Mouse (Mus musculus) layer of hippocampus, adult 18-20 months (tissue): Measurements from ENCODE around the gene Tm7sf2. TPM values are rescaled to one million over a fixed set of nuclear protein-coding genes. Genes with fewer than 3 reads are reported as not detected.
A peak's percentile ranks its signal among the peaks of the same experiment; 100 is the strongest.

Experiments used
- DNase-seq, 2 experiments: peaks; one replicate each; pipeline ENCODE4 v3.0.0; 2022; ENCODE audit warnings: low spot score in 2 of 2
- total RNA-seq, 2 experiments: library from RNA; stranded (reverse); gene quantifications; 2 replicates each; pipeline ENCODE4 v1.2.3; 2021

The Tm7sf2 gene
- total RNA-seq, 2 experiments from 2014 or later: 22.4 to 24.4 TPM

DNA sequence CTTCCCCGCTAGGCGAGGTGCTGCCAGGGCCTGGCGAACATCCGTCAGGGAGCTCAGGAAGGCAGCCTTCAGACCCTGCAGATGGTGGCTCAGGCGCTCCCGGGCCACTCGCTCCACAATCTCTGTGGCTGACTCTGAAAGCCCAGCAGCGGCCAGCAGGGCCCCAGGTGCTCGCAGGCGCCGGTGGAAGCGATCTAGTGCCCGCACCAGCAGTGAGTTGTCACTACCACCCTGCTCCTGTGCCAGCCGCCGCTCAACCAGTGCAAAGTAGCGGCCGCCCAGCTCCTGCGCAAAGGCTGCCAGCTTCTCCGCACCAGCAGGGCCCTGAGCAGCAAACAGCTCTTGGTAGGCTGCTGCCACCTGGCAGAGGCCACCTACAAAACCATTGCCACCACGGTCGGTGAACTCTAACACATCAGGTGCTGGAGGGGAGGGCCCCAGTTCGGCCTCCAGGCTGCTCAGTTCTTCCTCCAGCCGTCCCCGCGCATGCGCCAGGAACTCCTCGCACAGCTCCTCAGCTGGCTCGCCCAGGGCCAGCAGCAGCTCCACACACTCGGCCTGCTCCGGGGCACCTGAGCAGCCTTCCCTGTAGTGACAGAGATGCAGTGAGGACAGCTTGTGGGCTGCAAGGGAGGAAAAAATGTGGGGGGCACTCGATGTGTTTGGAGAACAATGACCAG lies 2.5 kb upstream of the Tm7sf2 start:
- DNase-seq: no peak

DNA sequence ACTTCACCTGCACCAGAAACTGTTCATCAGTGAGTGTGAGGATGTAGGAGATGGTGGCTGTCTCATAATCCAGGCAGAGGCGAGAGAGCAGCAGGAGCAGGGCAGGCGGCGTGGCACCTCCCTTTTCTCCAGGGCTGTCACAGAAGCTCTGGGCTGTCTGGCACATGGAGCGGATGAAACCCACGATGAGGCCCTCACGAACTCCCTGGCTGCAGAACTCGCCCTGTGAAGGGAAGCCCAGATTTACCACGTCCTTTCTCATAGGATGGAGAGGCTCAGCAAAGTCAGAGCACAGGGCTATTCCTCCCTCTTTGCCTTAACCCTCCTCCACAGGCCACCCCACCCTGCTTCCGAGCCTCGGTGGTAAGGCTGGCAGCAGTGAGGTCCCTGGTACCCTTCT lies 1.7 kb upstream of the Tm7sf2 start:
- no peak for DNase-seq

DNA sequence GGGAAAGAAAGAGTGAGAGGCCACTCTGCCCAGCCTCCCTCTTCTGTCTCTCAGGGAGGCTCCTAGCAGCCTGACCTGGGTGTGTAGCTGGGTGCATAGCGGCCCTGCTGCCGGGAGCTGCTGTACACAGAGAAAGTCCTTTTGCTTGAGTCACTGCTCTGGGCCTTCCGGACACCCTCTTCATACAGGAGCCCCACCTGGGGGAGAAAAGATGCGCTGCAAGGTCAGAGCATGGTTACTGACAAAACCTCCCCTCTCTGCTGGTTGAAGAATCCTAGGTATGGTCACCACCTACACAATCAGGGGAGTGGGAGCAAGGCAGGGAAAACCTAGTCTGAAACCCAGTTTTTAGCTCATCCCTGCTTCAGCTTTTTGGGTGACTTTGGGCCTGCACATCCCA lies 778 bp upstream of the Tm7sf2 start:
- DNase-seq: no peak

DNA sequence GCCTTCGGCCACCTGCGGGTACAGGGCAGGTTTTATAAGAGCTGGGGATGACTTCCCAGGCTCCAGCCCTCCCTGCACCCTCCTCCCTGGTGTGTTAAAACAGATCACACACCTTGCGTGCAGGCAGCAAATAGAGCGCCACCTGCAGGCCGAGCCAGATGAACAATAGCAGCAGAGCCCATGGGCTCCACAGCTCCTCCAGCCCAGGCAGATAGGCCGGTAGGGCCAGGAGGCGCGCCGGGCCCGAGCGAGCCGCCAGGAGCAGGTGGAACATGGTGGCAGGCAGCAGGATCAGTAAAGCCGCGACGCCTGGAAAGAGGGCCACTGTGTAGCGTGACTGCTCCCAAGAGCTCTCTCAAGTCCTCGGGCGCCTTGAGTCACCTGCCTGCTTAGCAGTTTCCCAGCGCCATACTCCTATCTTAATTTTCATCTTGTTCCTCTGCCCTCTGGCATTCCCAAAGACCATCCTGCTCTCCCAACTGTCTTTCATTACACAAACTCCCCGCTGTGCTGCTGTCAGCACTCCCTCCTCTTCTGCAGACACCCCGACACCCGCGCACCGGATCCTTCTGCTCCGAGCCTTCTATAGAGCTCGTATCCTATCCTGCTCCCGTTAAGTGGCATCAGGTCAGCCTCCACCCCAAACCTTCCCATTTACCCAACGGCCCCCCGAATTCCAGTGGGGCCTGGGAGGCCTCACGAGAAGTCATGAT lies 1.0 kb downstream of the Tm7sf2 start:
- DNase-seq: peak; percentile 77 to 86

DNA sequence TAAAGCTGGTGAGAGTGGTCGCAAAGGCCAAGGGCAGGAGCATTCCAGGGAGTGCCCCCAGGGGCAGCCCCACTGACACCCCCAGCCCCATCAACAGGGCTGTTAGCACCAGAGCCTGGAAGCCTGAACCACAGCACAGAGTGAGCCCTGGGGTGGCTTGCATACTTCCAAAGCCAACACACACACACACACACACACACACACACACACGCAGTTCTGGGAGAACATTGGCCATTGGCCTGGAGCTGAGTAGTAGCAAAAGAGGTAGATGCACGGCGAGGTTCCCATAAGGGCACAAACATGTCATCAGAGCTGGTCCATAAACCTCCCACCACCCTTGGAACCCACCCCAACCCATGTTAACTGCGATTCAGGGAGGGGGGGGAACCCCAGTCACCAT lies 1.6 kb downstream of the Tm7sf2 start:
- DNase-seq: no peak

DNA sequence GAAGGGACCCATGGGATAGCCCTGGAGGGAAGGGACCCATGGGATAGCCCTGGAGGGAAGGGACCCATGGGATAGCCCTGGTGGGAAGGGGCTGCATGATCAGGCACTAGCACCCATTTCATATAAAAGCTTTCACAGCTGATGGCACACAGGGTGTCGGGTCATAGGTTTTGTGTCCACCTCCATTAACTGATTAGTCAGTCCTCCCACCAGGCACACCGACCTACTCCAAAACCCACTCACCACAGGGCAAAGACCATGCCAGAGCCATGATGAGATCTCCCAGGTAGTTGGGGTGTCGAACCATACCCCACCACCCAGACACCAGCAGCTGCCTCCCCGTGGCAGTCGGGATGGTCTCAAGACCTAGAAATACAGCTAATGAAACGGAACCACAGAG lies 5.1 kb downstream of the Tm7sf2 start:
- no peak for DNase-seq

DNA sequence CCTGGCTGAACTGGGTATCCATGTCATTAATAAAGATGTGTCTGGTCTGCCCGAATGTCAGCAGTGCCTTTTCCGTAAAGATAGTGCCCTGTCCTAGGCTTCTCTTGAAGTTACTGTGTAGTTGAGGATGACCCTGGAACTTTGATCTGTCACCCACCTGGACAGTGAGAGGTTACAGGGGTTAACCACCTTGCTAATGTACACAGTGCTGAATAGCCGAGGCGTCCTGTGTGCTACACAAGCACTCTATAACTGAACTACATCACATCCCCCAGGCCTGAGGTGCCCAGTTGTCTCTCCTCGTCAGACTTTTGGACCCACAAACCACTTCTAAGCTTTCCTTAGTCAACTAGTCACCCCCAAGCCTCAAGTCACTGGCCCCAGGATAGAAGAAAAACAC lies 5.8 kb downstream of the Tm7sf2 start:
- no peak for DNase-seq

DNA sequence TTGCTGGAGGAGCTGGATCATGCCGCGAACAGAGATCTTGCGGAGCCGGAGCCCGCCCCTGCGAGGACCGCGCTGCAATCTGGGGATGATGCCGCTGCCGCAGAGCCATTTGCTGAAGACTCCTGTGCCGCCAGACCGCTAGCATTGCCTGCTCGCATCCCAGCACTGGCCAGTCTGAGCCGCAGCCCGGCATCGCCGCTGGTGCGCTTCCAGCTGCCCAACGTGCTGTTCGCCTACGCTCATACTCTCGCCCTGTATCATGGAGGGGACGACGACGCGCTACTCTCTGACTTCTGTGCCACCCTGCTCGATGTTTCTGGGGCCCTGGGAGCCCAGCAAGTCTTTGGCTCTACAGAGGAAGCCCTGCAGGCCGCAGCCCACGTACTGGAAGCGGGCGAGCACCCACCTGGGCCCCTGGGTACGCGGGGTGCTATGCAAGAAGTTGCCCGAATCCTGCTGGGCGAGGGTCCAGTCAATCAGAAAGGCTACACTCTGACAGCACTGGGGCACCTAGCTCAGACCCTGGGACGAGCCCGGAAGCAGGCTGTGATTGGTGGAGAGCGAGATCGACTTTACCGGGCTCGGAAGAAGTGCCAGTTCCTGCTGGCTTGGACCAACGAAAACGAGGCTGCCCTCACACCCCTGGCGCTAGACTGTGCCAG lies 6.4 kb downstream of the Tm7sf2 start:
- peak in 1 of 2 experiments; percentile 55 for DNase-seq

DNA sequence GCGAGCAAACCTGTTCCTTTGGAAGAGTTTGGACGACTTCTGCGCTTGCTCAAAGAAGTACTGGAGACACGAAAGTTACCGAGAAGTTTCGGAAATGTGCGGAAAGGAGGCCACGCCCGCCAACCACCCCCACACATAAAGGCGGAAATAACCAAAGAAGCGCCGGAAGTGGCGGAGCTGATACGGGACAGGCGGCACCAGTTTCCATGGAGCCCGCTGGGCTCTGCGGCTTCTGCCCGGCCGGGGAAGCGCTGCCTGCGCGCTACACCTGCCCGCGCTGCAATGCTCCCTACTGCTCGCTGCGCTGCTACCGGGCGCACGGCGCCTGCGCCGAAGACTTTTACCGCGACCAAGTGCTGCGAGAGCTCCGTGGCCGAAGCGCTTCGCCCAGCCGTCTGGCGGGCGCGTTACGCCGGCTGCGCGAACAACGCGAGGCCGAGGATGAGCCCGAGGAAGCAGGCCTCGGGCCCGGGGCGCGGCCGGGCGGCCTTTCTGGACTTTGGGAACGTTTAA lies 7.1 kb downstream of the Tm7sf2 start, which contains the start of gene Znhit2:
Gene Znhit2, plus strand, starts transcription at position 172 of the 513 bp plus-strand sequence.
- peak; percentile 95 to 97 for DNase-seq

DNA sequence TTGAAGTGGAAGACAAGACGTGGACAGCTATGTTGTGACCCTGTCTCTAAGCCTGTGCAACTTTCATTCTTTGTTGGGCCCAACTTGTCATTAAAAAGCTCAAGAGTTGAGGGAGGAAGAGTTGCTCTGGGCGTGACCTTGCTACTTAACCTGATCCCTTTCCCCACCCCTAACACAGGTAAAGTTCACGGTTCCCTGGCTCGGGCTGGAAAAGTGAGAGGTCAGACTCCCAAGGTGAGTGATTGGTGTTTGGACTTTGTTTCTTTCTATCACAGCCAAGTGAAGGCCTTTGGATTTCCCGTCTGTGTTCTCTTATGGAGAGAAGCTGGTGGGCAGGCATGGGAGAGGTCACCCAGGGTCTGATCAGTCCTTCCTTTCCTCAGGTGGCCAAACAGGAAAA lies 9.2 kb downstream of the Tm7sf2 start:
- DNase-seq: no peak

DNA sequence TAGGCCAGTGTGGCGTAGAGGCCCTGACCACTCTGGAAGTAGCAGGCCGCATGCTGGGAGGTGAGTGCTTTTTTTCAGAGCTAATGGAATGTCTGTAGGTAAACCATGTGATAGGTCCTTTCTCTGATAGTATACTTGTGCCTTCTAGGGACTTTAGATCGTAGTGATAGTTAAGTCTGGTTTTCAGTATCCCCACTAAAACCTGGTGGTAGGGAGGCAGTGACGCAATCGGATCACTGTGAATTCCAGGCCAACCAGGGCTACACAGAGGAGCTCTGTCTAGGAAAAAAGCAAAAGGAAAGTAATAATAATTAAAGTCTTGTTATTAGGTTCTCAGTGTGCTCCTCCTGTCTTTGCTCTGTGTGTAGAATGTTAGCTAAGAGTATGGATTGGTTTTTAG lies 9.7 kb downstream of the Tm7sf2 start:
- DNase-seq: no peak

DNA sequence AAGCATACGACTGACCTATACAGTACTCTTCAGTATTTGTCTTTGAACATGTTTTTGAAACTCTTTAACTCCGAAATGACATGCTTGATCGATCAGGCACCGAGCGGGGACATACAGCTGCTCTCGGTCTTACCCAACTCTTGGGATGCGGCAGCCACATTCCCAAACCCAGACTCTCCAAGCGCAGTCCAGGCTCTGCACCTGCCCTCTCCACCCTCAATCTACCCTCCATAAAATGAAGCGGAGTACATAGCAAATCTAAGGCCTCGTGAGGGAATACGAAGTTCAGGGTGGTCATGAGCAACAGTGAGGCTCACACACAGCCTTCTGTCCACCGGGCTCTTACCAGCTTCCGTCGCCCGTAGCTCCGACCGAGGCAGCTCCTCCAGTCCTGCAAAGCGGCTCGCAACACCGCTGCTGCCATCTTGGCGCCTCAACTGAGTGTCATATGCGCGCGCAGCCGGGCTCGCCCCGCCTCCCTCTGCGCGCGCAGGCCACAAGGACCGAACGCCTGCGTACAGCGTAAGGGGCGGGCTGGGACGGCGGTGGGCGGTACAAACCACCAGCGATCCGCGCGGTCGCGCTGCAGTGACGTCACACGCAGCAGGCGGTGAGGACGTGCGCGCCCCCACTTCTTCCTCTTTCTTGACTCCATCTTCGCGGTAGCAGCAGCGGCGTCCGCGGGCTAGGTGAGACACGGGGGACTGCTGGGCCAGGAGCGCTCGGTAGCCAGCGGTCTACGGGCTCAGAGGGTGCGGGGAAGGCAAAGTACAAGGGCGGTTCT lies 10.7 kb downstream of the Tm7sf2 start, which contains the start of the genes Mrpl49 and Fau:
Gene Mrpl49, minus strand, starts transcription at position 473 of the 784 bp plus-strand sequence.
Gene Fau, plus strand, starts transcription at position 532 of the 784 bp plus-strand sequence.
- peak; percentile 98 to 99 for DNase-seq

DNA sequence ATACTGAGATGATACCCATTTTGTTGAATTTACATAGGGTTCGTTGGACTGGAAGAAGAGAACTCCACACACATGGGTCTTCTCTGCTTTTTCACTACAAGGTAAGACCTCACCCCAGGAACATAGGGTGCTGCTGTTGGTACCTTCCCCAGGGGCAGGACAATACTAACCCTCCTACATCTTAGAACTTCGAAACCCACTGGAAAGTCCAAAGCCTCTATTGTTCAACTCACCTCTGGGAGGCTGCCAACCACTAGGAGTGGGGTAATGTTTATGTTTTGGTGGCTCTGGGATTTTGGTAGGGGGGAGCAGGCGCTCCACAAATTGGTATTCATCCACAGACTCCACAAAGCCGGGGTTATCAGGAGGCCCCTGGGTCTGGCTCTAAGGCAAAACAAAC lies 11.5 kb downstream of the Tm7sf2 start:
- no peak for DNase-seq

DNA sequence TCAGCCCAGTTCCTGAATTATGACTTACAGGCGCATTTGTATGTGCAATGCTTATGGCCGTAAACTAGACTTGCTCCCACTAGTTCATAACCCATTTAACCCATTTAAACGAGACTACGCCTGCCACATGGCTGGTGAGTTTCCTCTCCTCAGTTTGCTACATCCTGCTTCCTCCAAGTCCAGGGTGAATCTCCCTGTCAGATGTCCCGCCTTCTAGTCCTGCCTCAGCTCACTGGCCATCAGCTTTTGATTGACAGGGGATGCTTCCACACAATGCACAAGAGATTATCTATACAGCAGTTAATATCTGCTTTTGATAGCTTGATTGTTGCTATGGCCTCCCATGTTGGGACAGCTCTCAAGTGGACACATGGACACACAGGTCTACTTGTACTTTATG lies 13.9 kb downstream of the Tm7sf2 start:
- no peak for DNase-seq

DNA sequence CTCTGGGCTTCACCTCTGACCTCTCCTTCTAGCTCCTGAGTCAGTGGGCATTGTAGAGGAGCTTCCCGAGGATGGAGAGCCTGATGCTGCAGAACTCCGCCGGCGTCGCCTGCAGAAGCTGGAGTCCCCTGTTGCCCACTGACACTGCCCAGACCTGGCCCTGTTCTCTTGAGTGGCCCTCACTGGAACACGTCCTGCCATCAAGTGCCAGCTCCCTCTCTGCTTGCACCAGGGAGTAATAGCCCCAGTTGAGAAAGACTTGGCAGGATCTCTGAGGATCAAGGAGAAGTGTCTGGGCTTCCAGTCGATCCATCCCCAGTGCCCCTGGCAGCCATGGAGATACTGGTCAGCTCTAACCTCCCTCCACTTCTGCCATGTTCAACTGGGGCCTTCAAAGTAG lies 15.7 kb downstream of the Tm7sf2 start:
- no peak for DNase-seq

DNA sequence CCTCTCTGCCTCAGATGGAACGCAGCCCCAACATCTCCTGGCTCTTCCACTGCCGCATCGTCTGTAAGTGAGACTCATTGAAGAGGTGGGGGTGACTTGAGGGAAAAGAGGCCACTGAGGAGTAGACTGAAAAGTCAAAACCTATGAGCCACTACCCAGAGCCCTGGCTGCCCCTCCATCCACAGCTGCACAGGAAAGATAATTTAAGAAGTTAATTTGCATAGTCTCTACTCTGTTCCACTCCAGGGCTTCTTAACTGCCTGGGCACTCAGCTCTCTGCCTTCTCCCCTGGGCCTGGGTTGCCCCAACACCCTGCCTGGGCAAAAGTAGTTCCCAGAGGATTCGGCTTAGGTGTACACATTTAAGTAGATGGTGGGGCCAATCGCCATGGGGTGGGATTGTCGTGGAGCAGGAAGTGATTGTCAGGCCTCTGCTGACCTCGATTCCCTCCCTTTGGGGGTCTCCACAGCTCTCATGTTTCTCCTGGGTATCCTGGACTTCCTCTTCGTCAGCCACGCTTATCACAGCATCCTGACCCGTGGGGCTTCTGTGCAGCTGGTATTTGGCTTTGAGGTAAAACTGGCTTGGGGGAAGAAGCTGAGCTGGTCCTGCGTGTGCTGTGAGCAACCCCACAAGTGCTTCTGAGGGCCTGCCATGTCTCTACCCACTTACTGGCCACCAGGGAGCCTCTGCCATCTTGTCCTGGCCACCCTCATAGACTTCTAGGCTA lies 19.3 kb downstream of the Tm7sf2 start:
- DNase-seq: no peak

DNA sequence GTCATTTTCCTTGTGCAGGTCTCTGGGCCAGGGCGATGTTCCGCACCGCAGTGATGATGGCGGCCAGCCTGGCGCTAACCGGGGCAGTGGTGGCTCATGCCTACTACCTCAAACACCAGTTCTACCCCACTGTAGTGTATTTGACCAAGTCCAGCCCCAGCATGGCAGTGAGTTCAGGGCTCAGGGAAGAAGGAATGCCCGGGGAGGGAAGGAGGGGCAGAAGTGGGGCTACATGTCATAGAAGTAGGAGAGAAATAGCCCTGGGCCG lies 20.3 kb downstream of the Tm7sf2 start:
- no peak for DNase-seq

DNA sequence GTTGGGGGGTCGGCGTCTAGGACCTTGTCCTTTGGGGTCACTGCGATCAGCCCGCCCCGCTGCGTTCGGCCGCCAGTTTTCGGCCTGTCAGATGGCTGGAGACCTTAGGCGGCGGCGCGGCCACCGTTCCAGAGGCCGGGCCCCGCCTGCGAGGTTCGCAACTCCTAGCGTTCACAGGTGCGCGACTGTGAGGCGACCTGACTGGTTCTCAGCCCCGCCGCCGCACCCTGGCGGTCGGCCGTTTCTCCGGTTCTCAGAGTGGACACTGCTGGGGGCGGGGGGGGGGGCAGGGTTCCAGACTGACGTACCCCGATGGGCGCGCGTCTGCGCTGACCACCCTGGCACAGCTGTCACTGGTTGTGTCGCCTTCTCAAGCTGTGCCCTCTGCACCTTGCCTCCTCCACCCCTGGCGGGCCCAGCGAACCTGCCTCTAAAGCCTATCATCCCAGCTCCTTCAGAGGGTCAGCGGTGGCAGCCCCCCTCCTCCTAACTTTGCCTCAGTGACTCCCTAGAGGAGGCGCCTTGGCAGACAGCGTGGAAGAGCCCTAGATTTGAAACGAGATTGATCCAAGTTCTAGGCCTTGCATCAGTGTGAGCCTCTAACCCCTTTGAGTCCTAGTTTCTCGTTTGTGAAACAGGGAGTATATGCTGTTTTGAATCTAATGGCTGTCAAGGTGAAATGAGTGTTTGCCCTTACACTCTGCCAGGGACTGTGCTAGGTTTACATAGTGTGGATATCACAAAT lies 20.8 kb downstream of the Tm7sf2 start:
- DNase-seq: no peak

DNA sequence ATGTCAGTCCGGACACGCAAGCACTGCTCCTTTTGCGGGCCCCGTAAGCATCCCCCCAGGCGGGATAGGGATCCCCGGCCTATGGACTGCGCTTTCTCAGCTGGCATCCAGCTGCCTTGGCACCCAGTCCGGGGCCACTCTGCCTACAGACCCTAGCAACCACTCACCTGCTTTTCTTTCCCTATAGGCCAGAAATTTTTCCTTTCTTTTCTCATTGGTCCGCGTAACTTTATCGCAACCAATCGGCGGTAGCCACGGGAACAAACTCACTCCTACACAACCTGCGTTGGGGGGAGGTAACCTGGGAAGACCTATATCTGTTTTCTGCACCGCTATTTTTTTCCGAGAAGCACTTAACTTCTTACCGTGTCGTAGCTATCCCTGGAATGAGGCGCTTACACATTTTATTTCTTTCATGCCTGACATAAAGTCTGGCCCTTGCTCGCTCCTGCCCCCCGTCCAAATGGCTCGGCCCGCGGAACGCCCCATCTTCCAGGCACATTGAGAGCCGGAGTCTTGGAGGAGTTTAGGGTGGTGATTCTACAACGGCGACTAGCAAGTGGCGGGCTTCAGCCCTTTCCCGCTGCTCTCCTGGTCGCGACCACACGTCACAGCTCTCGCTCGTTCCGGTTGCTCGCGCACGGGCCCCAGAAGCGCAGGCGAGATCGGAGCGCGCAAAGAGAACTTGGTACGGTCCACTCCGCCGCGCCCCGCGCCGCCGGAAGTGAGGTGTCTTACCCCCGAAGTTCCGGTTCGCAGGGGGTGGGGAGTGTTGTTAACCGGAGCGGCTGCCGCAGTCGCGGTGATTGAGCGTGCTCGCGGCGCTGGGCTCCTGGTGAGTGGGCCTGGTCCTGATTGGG lies 21.6 kb downstream of the Tm7sf2 start, which contains the start of gene Syvn1:
Gene Syvn1, plus strand, starts transcription at position 283 of the 860 bp plus-strand sequence.
- DNase-seq: peak; percentile 89 to 96
